Mouse (Mus musculus): ENCODE data around the gene Snd1. TPM values are rescaled to one million over a fixed set of nuclear protein-coding genes. Genes with fewer than 3 reads are reported as not detected.
A peak's percentile ranks its signal among the peaks of the same experiment; 100 is the strongest.

The Snd1 gene
- polyA plus RNA-seq, 1 experiment from 2014 or later = 128 TPM

GRCm38 (mm10) chr6:28656511-28656910, 181.6 kb downstream of the Snd1 start:
- no peak overlapping the region for H3K27ac ChIP-seq (ENCODE audit: low read length)
- no peak overlapping the region for H3K4me2 ChIP-seq (ENCODE audit: low read depth, low read length)
- H3K9me3 ChIP-seq (ENCODE audit: control insufficient read depth, low read length) = no peaks in the 10 kb centered on the region
- no peaks in the 10 kb centered on the region for H3K27me3 ChIP-seq (ENCODE audit: control insufficient read depth, insufficient read depth, low read depth, low read length)
- H3K36me3 ChIP-seq (ENCODE audit: control insufficient read depth, insufficient read depth, low read length) = 0 out of 2 replicates have a peak, but pooled peaks cover 4% of the 10 kb centered on the region
- H3K4me3 ChIP-seq (ENCODE audit: low read length) = no peak overlapping the region
- H3K4me1 ChIP-seq (replicated peaks; ENCODE audit: control insufficient read depth, insufficient read depth, low read length) = no peaks in the 10 kb centered on the region
- no peak overlapping the region for H3K9ac ChIP-seq (ENCODE audit: low read length)
- WGBS = 94% methylated on average over 5 of the region's 5 CpGs
- ATAC-seq (ENCODE audit: low read depth) = no peak

GRCm38 (mm10) chr6:28663004-28663403, 188.1 kb downstream of the Snd1 start:
- H3K4me3 ChIP-seq (ENCODE audit: low read length) = no peak overlapping the region
- 80% methylated on average over 3 of the region's 3 CpGs for WGBS
- no peak overlapping the region for H3K27ac ChIP-seq (ENCODE audit: low read length)
- no peak overlapping the region for H3K4me2 ChIP-seq (ENCODE audit: low read depth, low read length)
- H3K27me3 ChIP-seq (ENCODE audit: control insufficient read depth, insufficient read depth, low read depth, low read length) = no peaks in the 10 kb centered on the region
- H3K9ac ChIP-seq (ENCODE audit: low read length) = no peak overlapping the region
- H3K36me3 ChIP-seq (ENCODE audit: control insufficient read depth, insufficient read depth, low read length) = no peaks in the 10 kb centered on the region
- no peak for ATAC-seq (ENCODE audit: low read depth)
- H3K9me3 ChIP-seq (ENCODE audit: control insufficient read depth, low read length) = no peaks in the 10 kb centered on the region
- no peaks in the 10 kb centered on the region for H3K4me1 ChIP-seq (replicated peaks; ENCODE audit: control insufficient read depth, insufficient read depth, low read length)

GRCm38 (mm10) chr6:28663670-28664069, 188.7 kb downstream of the Snd1 start:
- H3K4me3 ChIP-seq (ENCODE audit: low read length) = no peak overlapping the region
- 90% methylated on average over 5 of the region's 5 CpGs for WGBS
- no peak for ATAC-seq (ENCODE audit: low read depth)
- H3K27me3 ChIP-seq (ENCODE audit: control insufficient read depth, insufficient read depth, low read depth, low read length) = no peaks in the 10 kb centered on the region
- no peak overlapping the region for H3K27ac ChIP-seq (ENCODE audit: low read length)
- no peaks in the 10 kb centered on the region for H3K9me3 ChIP-seq (ENCODE audit: control insufficient read depth, low read length)
- no peaks in the 10 kb centered on the region for H3K36me3 ChIP-seq (ENCODE audit: control insufficient read depth, insufficient read depth, low read length)
- H3K4me1 ChIP-seq (replicated peaks; ENCODE audit: control insufficient read depth, insufficient read depth, low read length) = no peaks in the 10 kb centered on the region
- H3K9ac ChIP-seq (ENCODE audit: low read length) = no peak overlapping the region
- no peak overlapping the region for H3K4me2 ChIP-seq (ENCODE audit: low read depth, low read length)

GRCm38 (mm10) chr6:28664716-28665115, 189.8 kb downstream of the Snd1 start:
- no peaks in the 10 kb centered on the region for H3K27me3 ChIP-seq (ENCODE audit: control insufficient read depth, insufficient read depth, low read depth, low read length)
- H3K9me3 ChIP-seq (ENCODE audit: control insufficient read depth, low read length) = no peaks in the 10 kb centered on the region
- H3K9ac ChIP-seq (ENCODE audit: low read length) = no peak overlapping the region
- 87% methylated on average over 3 of the region's 3 CpGs for WGBS
- H3K4me1 ChIP-seq (replicated peaks; ENCODE audit: control insufficient read depth, insufficient read depth, low read length) = no peaks in the 10 kb centered on the region
- H3K36me3 ChIP-seq (ENCODE audit: control insufficient read depth, insufficient read depth, low read length) = peaks cover 4% of the 10 kb centered on the region; the same call in 1 of the 2 replicates
- H3K27ac ChIP-seq (ENCODE audit: low read length) = no peak overlapping the region
- H3K4me3 ChIP-seq (ENCODE audit: low read length) = no peak overlapping the region
- no peak for ATAC-seq (ENCODE audit: low read depth)
- H3K4me2 ChIP-seq (ENCODE audit: low read depth, low read length) = no peak overlapping the region

GRCm38 (mm10) chr6:28667586-28667985, 192.6 kb downstream of the Snd1 start:
- Histone ChIP-seq H3K27ac (ENCODE audit: low read length) (no peak overlapping the region), H3K9me3 (ENCODE audit: control insufficient read depth, low read length) (no peaks in the 10 kb centered on the region), H3K4me1 (replicated peaks; ENCODE audit: control insufficient read depth, insufficient read depth, low read length) (no peaks in the 10 kb centered on the region), H3K9ac (ENCODE audit: low read length) (no peak overlapping the region), H3K4me2 (ENCODE audit: low read depth, low read length) (no peak overlapping the region), H3K36me3 (ENCODE audit: control insufficient read depth, insufficient read depth, low read length) (peaks cover 4% of the 10 kb centered on the region; the same call in 1 of the 2 replicates), H3K27me3 (ENCODE audit: control insufficient read depth, insufficient read depth, low read depth, low read length) (no peaks in the 10 kb centered on the region), H3K4me3 (ENCODE audit: low read length) (no peak overlapping the region)
- no peak for ATAC-seq (ENCODE audit: low read depth)
- WGBS = 98% methylated on average over 1 of the region's 1 CpGs

GRCm38 (mm10) chr6:28669251-28669650, 194.3 kb downstream of the Snd1 start:
- peaks cover 4% of the 10 kb centered on the region; the same call in 1 of the 2 replicates for H3K36me3 ChIP-seq (ENCODE audit: control insufficient read depth, insufficient read depth, low read length)
- H3K4me1 ChIP-seq (replicated peaks; ENCODE audit: control insufficient read depth, insufficient read depth, low read length) = no peaks in the 10 kb centered on the region
- ATAC-seq (ENCODE audit: low read depth) = no peak
- H3K27me3 ChIP-seq (ENCODE audit: control insufficient read depth, insufficient read depth, low read depth, low read length) = no peaks in the 10 kb centered on the region
- no peak overlapping the region for H3K27ac ChIP-seq (ENCODE audit: low read length)
- 93% methylated on average over 5 of the region's 5 CpGs for WGBS
- H3K9me3 ChIP-seq (ENCODE audit: control insufficient read depth, low read length) = no peaks in the 10 kb centered on the region
- H3K9ac ChIP-seq (ENCODE audit: low read length) = no peak overlapping the region
- no peak overlapping the region for H3K4me3 ChIP-seq (ENCODE audit: low read length)
- no peak overlapping the region for H3K4me2 ChIP-seq (ENCODE audit: low read depth, low read length)

GRCm38 (mm10) chr6:28672388-28672787, 197.4 kb downstream of the Snd1 start:
- H3K36me3 ChIP-seq (ENCODE audit: control insufficient read depth, insufficient read depth, low read length) = peaks cover 4% of the 10 kb centered on the region; the same call in 1 of the 2 replicates
- no peak overlapping the region for H3K4me3 ChIP-seq (ENCODE audit: low read length)
- no peaks in the 10 kb centered on the region for H3K27me3 ChIP-seq (ENCODE audit: control insufficient read depth, insufficient read depth, low read depth, low read length)
- ATAC-seq (ENCODE audit: low read depth) = no peak
- no peaks in the 10 kb centered on the region for H3K9me3 ChIP-seq (ENCODE audit: control insufficient read depth, low read length)
- no peak overlapping the region for H3K9ac ChIP-seq (ENCODE audit: low read length)
- no peak overlapping the region for H3K27ac ChIP-seq (ENCODE audit: low read length)
- WGBS = 88% methylated on average over 1 of the region's 1 CpGs
- H3K4me1 ChIP-seq (replicated peaks; ENCODE audit: control insufficient read depth, insufficient read depth, low read length) = no peaks in the 10 kb centered on the region
- H3K4me2 ChIP-seq (ENCODE audit: low read depth, low read length) = no peak overlapping the region

GRCm38 (mm10) chr6:28674686-28675085, 199.7 kb downstream of the Snd1 start:
- no peak for ATAC-seq (ENCODE audit: low read depth)
- Histone ChIP-seq H3K27me3 (ENCODE audit: control insufficient read depth, insufficient read depth, low read depth, low read length) (no peaks in the 10 kb centered on the region), H3K4me2 (ENCODE audit: low read depth, low read length) (no peak overlapping the region)

GRCm38 (mm10) chr6:28678896-28679295, 204.0 kb downstream of the Snd1 start:
- no peaks in the 10 kb centered on the region for H3K36me3 ChIP-seq (ENCODE audit: control insufficient read depth, insufficient read depth, low read length)
- ATAC-seq (ENCODE audit: low read depth) = no peak
- no peak overlapping the region for H3K27ac ChIP-seq (ENCODE audit: low read length)
- no peak overlapping the region for H3K4me3 ChIP-seq (ENCODE audit: low read length)
- H3K4me2 ChIP-seq (ENCODE audit: low read depth, low read length) = no peak overlapping the region
- no peaks in the 10 kb centered on the region for H3K9me3 ChIP-seq (ENCODE audit: control insufficient read depth, low read length)
- no peaks in the 10 kb centered on the region for H3K27me3 ChIP-seq (ENCODE audit: control insufficient read depth, insufficient read depth, low read depth, low read length)
- peaks cover 9% of the 10 kb centered on the region; the same call in 1 of the 2 replicates for H3K4me1 ChIP-seq (replicated peaks; ENCODE audit: control insufficient read depth, insufficient read depth, low read length)
- no peak overlapping the region for H3K9ac ChIP-seq (ENCODE audit: low read length)
- 83% methylated on average over 1 of the region's 1 CpGs for WGBS

More at GRCm38 (mm10) chr6:28674686-28675085, 199.7 kb downstream of the Snd1 start:
- H3K9me3 ChIP-seq (ENCODE audit: control insufficient read depth, low read length) = no peaks in the 10 kb centered on the region
- H3K27ac ChIP-seq (ENCODE audit: low read length) = no peak overlapping the region
- no peak overlapping the region for H3K9ac ChIP-seq (ENCODE audit: low read length)
- no peaks in the 10 kb centered on the region for H3K4me1 ChIP-seq (replicated peaks; ENCODE audit: control insufficient read depth, insufficient read depth, low read length)
- no peaks in the 10 kb centered on the region for H3K36me3 ChIP-seq (ENCODE audit: control insufficient read depth, insufficient read depth, low read length)
- no peak overlapping the region for H3K4me3 ChIP-seq (ENCODE audit: low read length)
- WGBS = 88% methylated on average over 1 of the region's 1 CpGs

GRCm38 (mm10) chr6:28680537-28680936, 205.6 kb downstream of the Snd1 start:
- H3K9me3 ChIP-seq (ENCODE audit: control insufficient read depth, low read length) = no peaks in the 10 kb centered on the region
- H3K4me2 ChIP-seq (ENCODE audit: low read depth, low read length) = no peak overlapping the region
- no peak overlapping the region for H3K4me3 ChIP-seq (ENCODE audit: low read length)
- no peaks in the 10 kb centered on the region for H3K36me3 ChIP-seq (ENCODE audit: control insufficient read depth, insufficient read depth, low read length)
- no peak overlapping the region; the same call in none of the 2 replicates for H3K27ac ChIP-seq (ENCODE audit: low read length)
- no peak overlapping the region for H3K9ac ChIP-seq (ENCODE audit: low read length)
- peaks cover 9% of the 10 kb centered on the region; the same call in 1 of the 2 replicates for H3K4me1 ChIP-seq (replicated peaks; ENCODE audit: control insufficient read depth, insufficient read depth, low read length)
- no peaks in the 10 kb centered on the region for H3K27me3 ChIP-seq (ENCODE audit: control insufficient read depth, insufficient read depth, low read depth, low read length)
- WGBS = 58% methylated on average over 4 of the region's 4 CpGs
- peak; percentile 41; the same call in 1 of the 2 replicates for ATAC-seq (ENCODE audit: low read depth)
